ENCODE assay signal across 1 mouse cellular context in the genomic region with DNA sequence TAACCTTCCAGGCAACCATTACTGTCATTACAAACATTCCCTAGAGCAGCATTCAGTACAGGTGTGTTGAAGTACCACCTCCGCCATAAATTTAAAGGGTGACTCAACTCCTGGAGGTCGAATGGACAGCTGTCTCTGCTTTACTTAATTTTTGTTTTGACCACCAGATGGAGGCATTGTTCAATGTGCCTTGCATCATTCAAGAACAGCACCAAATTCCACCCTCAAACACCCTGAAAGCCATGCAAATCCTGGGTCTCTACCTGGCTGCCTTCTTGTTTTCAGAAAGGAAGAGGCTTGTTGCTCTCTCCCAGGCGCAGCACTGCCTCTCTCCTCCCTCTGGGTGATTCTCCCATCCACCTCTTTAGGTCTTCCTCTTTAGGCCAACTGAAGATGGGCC.
A peak's percentile ranks its signal among the peaks of the same experiment; 100 is the strongest.
TF ChIP-seq lines count a peak whose summit lies in the region.

No protein-coding gene starts in this region.

TF ChIP-seq in MEL, 35 proteins besides CTCF, POLR2A, EP300 and RAD21 (continued from another document):
- TF ChIP-seq GATA1 (IDR thresholded peaks at IDR 0.05; ENCODE audit: low read depth, low read length) = no peak
- 0 out of 2 replicates have a peak, but pooled peaks have one; percentile 50 for TF ChIP-seq MYC (IDR thresholded peaks at IDR 0.05; ENCODE audit: low read depth, low read length)
- TF ChIP-seq USF2 (IDR thresholded peaks at IDR 0.05; ENCODE audit: borderline replicate concordance in 1 of 2, insufficient read depth in 1 of 2, low read depth in 1 of 2, low read length in 2 of 2) = no peak
- TF ChIP-seq ZNF384 (IDR thresholded peaks at IDR 0.05; ENCODE audit: low read depth, low read length) = peak; percentile 45; the same call in 1 of the 2 replicates
- peak; percentile 100 for TF ChIP-seq ZC3H11A (IDR thresholded peaks at IDR 0.05; ENCODE audit: low read depth, low read length)
- no peak for TF ChIP-seq CHD1 (IDR thresholded peaks at IDR 0.05; ENCODE audit: low read depth, low read length)
- TF ChIP-seq POLR2AphosphoS5 (IDR thresholded peaks at IDR 0.05; ENCODE audit: borderline replicate concordance, low read depth, low read length) = no peak
- peak; percentile 66; the same call in 1 of the 2 replicates for TF ChIP-seq SIN3A (IDR thresholded peaks at IDR 0.05; ENCODE audit: low read length)
- TF ChIP-seq ZKSCAN1 (IDR thresholded peaks at IDR 0.05; ENCODE audit: low read depth, low read length) = no peak
- peak; percentile 45; the same call in 1 of the 2 replicates for TF ChIP-seq MXI1 (IDR thresholded peaks at IDR 0.05; ENCODE audit: low read depth, low read length)
- TF ChIP-seq TAL1 (IDR thresholded peaks at IDR 0.05; ENCODE audit: low read length) = no peak
- 0 out of 2 replicates have a peak, but pooled peaks have one; percentile 19 for TF ChIP-seq ELF1 (IDR thresholded peaks at IDR 0.05; ENCODE audit: low read depth, low read length)
- no peak for TF ChIP-seq NELFE (IDR thresholded peaks at IDR 0.05; ENCODE audit: low read depth, low read length)
- no peak for TF ChIP-seq CHD2 (IDR thresholded peaks at IDR 0.05; ENCODE audit: low read length)
